Mouse (Mus musculus): ENCODE results near the gene Gm13040. TPM values are rescaled to one million over a fixed set of nuclear protein-coding genes. Genes with fewer than 3 reads are reported as not detected.
"Not testable (repeated sequence)": the region's sequence is repeated elsewhere in the genome, so short reads cannot be mapped to it uniquely, and the experiment has no call there.

Gm13040 gene
- not detected in 2 replicates for polyA plus RNA-seq (2012; rRNA removed)

DNA sequence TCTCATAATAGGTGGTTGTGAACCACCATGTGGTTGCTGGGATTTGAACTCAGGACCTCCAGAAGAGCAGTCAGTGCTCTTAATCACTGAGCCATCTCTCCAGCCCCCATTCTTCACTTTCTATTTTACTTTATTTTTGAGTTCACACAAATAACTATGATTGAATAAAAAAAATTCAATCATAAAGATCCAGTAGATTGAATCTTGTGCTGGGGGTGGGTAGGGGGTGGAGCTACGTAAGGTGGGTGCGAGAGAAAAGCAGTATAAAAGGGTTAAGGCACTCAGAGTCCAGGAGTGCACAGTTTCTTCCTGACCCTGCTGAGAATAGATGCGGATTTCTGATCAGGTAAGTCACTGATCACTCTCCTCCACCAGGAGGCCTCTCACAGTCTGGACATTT lies at the start of gene Gm13040:
Gene Gm13040 (plus strand): TSS at position 301 of the 400 bp plus-strand sequence.
- not testable (repeated sequence) for DNase-seq (ENCODE audit: low read depth)

DNA sequence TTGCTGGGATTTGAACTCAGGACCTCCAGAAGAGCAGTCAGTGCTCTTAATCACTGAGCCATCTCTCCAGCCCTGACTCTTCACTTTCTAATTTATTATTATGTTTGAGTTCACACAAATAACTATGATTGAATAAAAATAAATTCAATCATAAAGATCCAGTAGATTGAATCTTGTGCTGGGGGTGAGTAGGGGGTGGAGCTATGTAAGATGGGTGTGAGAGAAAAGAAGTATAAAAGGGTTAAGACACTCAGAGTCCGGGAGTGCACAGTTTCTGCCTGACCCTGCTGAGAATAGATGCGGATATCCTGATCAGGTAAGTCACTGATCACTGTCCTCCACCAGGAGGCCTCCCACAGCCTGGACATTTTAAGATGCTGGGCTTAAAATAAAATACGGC lies 24.7 kb upstream of the Gm13040 start, which contains the start of gene Gm13043:
Gene Gm13043 (plus strand): TSS at position 301 of the 400 bp plus-strand sequence.
- no peak for DNase-seq (ENCODE audit: low read depth)

DNA sequence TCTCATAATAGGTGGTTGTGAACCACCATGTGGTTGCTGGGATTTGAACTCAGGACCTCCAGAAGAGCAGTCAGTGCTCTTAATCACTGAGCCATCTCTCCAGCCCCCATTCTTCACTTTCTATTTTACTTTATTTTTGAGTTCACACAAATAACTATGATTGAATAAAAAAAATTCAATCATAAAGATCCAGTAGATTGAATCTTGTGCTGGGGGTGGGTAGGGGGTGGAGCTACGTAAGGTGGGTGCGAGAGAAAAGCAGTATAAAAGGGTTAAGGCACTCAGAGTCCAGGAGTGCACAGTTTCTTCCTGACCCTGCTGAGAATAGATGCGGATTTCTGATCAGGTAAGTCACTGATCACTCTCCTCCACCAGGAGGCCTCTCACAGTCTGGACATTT lies 15.6 kb downstream of the Gm13040 start, which contains the start of the genes BC080695 and Gm13057:
Gene BC080695 (plus strand): TSS at position 301 of the 400 bp plus-strand sequence.
Gene Gm13057 (plus strand): TSS at position 310 of the 400 bp plus-strand sequence.
- not testable (repeated sequence) for DNase-seq (ENCODE audit: low read depth)

Other genes starting within 250 kb of the Gm13040 start
- gene Pdpn, start 236.4 kb upstream of the Gm13040 start, polyA plus RNA-seq (2012; rRNA removed), result 18.6 and 18.8 TPM in 2 replicates
- gene Lrrc38, start 186.2 kb upstream of the Gm13040 start, polyA plus RNA-seq (2012; rRNA removed), result not detected in 2 replicates
- not detected in 2 replicates for gene Pramel1, start 141.5 kb upstream of the Gm13040 start, polyA plus RNA-seq (2012; rRNA removed)
- 7.9 and 8.3 TPM in 2 replicates for gene Pramef8, start 123.5 kb upstream of the Gm13040 start, polyA plus RNA-seq (2012; rRNA removed)
- gene Oog4, start 85.6 kb upstream of the Gm13040 start, polyA plus RNA-seq (2012; rRNA removed), result not detected in 2 replicates
- gene Gm13043, start 24.6 kb upstream of the Gm13040 start, polyA plus RNA-seq (2012; rRNA removed), result not detected in 2 replicates
- not detected in 2 replicates for gene BC080695, start 15.7 kb downstream of the Gm13040 start, polyA plus RNA-seq (2012; rRNA removed)
- gene Gm13057, start 15.8 kb downstream of the Gm13040 start, polyA plus RNA-seq (2012; rRNA removed), result not detected in 2 replicates
- gene Gm13083, start 79.0 kb downstream of the Gm13040 start, polyA plus RNA-seq (2012; rRNA removed), result not detected in 2 replicates
- not detected in 2 replicates for gene Gm13088, start 121.3 kb downstream of the Gm13040 start, polyA plus RNA-seq (2012; rRNA removed)
- gene Gm13089, start 166.8 kb downstream of the Gm13040 start, polyA plus RNA-seq (2012; rRNA removed), result not detected in 2 replicates
- gene Gm13078, start 183.5 kb downstream of the Gm13040 start, polyA plus RNA-seq (2012; rRNA removed), result not detected in 2 replicates

Data from gonadal fat pad, adult 2 months (tissue).